Mouse (Mus musculus) gastrocnemius, adult 2 months (tissue): ENCODE results near the gene Cdcp1. TPM values are rescaled to one million over a fixed set of nuclear protein-coding genes. Genes with fewer than 3 reads are reported as not detected.

Source experiments
- DNase-seq: peaks from one replicate; pipeline ENCODE4 v3.0.0; 2022
- H3K27ac ChIP-seq: fragments of 200-600 bp; 2 replicates; pipeline ENCODE4 v1.8.1; 2022; ENCODE audit warnings: mild to moderate bottlenecking
- H3K4me3 ChIP-seq: fragments of 200-600 bp; 2 replicates; pipeline ENCODE4 v1.8.1; 2022; ENCODE audit warnings: mild to moderate bottlenecking, moderate library complexity
- CTCF ChIP-seq: fragments of 200-600 bp; IDR thresholded peaks from 2 replicates; pipeline ENCODE4 v1.8.1; 2022; ENCODE audit warnings: antibody characterized with exemption, mild to moderate bottlenecking, moderate library complexity
- intact Hi-C: fragments of 180-260 bp; cut with DNase I; formaldehyde crosslinking; loops from one replicate; pipeline ENCODE4 v1.15.1; 2025
- total RNA-seq, 2 experiments: library from RNA; stranded (reverse); gene quantifications; 2 replicates each; pipeline ENCODE4 v1.2.3; 2021

Cdcp1 gene
- total RNA-seq, 2 experiments from 2014 or later = not detected

DNA sequence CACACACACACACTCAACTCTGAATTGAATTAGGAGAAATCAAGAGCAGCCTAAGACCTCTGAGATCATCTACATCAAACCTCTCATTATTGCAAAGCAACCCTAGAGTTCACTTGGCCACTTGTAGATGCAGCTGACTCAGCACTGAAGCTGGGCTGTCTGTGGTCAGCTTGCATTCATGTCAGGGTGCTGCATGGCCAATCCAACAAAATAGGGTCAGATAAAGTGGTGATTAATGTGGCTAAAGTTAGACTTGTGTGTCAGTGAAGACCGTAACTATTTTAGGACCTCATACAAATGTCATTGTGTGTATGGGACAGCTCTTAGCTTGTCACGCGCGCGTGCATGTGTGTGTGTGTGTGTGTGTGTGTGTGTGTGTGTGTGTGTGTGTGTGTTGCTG, 28.2 kb downstream of the Cdcp1 start:
- intact Hi-C loops = no loop called here
- DNase-seq = no peak
- Histone ChIP-seq H3K4me3 (no peak overlapping the region), H3K27ac (no peak overlapping the region)
- no peak for TF ChIP-seq CTCF

DNA sequence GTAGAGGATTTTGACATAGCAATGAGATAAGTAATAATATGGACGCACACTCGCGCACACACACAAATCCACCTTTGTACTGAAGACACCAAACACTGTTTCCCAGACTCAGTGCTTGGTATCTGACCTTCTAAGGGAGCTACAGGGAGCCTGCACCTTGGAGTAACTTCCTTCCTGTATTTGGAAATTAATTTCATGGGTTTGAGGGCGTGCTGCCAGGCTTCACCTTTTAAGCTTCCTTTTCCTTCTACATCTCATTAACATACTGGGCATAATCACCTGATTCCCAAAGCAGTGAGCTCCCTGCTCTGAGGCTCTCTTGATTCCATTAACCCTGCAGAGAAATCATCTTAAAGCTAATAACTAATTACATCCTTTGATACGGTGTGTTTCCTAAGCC, 29.7 kb downstream of the Cdcp1 start:
- H3K4me3 ChIP-seq = no peak overlapping the region
- no peak for TF ChIP-seq CTCF
- H3K27ac ChIP-seq = no peak overlapping the region
- no peak for DNase-seq
- intact Hi-C loops = no loop called here

GRCm38 (mm10) chr9:123185546-123185945, 30.3 kb downstream of the Cdcp1 start:
- intact Hi-C loops = no loop called here
- no peak for TF ChIP-seq CTCF
- Histone ChIP-seq H3K27ac (no peak overlapping the region), H3K4me3 (no peak overlapping the region)
- no peak for DNase-seq

GRCm38 (mm10) chr9:123183226-123183625, 32.6 kb downstream of the Cdcp1 start:
- H3K4me3 ChIP-seq = no peak overlapping the region
- no peak for TF ChIP-seq CTCF
- intact Hi-C loops = no loop called here
- no peak overlapping the region for H3K27ac ChIP-seq
- no peak for DNase-seq

- intact Hi-C loops = no loop called here
- Histone ChIP-seq H3K4me3 (no peak overlapping the region), H3K27ac (no peak overlapping the region)
- no peak for TF ChIP-seq CTCF
- no peak for DNase-seq
Measured at GRCm38 (mm10) chr9:123180003-123180402, 35.8 kb downstream of the Cdcp1 start.

DNA sequence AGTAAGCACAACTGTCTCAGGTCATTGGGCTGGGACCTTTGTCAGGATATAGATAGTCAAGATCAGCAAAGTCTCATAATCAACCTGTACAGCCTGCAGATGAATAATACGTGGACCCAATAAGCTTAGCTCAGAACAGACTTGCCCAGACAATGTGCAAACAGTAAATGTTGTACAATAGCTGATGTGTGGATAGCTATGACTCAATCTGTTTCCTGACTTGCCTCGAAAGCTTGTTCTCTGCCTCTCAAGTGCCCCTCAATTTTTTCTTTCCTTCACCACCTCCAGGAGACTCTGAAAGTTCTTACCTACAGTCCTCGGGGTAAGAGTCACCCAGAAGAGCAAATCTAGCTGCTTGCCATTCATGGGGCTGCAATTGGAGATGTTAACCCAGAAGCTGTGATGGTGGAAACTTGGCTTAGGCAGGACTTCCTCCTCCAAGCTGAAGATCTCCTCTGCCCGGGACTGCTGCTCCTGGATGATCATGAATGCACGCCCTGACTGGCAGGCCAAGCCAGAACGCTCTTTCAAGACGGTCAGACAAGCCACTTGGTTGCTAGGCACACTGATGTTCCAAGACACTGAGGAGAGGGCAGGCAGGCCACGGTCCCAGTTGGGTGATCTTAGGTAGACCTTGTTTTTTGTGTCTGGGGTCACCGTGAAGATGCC, 38.3 kb downstream of the Cdcp1 start:
- Histone ChIP-seq H3K4me3 (no peak overlapping the region), H3K27ac (no peak overlapping the region)
- intact Hi-C loops = no loop called here
- no peak for TF ChIP-seq CTCF
- no peak for DNase-seq

- DNase-seq = no peak
- intact Hi-C loops = no loop called here
- no peak for TF ChIP-seq CTCF
Measured at GRCm38 (mm10) chr9:123174356-123174755, 41.5 kb downstream of the Cdcp1 start.

DNA sequence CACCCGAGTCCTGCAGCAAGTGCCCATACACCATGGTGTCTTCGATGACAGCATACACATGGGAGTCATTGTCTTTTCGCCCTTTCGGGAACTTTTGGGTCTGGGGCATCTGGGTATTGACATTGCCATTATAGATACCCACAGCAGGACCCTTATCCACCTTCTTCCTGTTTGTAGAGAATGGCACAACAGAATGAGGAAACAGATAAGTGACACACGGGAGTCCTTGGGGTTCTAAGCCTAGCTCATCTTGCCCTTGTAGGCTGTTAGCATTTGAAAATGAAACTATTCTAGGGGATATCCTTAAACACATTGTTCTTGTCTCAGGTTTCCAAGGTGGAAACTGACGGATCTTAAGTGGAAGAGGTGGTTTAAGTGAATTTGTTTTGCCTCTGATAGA, 42.1 kb downstream of the Cdcp1 start:
- TF ChIP-seq CTCF = no peak
- no peak overlapping the region for H3K4me3 ChIP-seq
- no peak for DNase-seq
- no peak overlapping the region for H3K27ac ChIP-seq
- intact Hi-C loops = no loop called here

More at GRCm38 (mm10) chr9:123174356-123174755, 41.5 kb downstream of the Cdcp1 start:
- Histone ChIP-seq H3K4me3 (no peak overlapping the region), H3K27ac (no peak overlapping the region)

DNA sequence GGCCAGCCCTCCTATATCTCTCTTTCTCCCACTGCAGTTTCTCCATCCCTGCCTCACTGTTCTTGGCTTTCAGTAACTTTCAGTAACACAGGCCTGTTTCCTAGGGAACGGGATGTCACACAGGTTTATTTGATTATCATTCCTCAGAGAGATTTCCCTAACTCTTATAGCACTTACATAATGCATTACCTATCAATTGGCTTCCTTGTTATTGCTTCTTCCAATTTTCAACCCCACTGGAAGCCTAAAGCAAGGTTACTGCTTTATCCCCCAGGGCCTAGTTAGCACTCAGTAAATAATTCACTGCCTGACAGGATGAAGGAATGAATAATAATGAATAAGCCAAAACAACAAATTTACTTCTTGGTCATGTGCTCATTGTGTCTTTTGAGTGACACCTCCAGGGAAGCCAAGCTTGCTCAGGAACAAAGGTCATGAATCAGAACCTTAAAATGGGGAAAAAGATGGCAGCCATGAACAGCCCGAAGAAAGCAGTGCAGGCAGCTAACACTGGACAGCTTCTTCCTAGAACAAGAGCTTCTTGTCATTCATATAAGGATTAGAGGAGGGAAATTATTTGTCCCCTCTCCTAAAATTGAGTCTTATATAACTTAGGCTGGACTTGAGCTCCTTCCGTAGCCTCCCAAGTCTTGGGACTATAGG, 49.9 kb downstream of the Cdcp1 start:
- DNase-seq = no peak
- no peak for TF ChIP-seq CTCF
- Histone ChIP-seq H3K27ac (no peak overlapping the region), H3K4me3 (no peak overlapping the region)
- intact Hi-C loops = no loop called here

DNA sequence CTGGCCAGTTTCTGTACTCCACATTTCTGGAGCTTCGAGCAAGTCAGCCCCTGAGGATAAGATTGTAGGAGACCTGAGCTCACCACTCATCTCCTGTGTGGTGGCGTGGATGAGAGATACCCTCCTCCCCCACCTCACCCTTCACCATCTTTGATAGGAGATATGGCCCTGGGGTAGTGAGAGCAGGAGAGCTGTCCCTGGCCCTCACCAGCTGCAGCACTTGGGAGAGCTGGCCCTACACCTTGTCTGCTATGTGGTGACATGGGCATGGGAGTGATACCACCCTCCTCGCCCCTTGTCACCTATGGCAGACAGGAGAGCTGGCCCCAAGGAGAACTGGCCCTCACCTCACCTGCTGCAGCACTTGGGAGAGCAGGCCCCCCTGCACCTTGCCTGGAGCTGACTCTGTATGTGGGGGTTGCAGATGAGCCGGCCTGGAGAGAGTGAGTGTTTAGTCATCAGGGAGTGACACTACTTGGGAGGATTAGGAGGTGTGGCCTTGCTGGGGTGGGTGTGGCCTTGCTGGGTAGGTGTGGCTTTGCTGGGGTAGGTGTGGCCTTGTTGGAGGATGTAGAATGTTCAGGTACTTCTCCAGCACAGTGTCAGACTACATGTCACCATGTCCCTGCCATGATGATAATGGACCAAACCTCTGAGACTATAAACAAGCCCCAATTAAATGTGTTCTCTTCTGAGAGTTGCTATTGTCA, 52.7 kb downstream of the Cdcp1 start:
- no peak for TF ChIP-seq CTCF
- H3K27ac ChIP-seq = no peak overlapping the region
- no peak overlapping the region for H3K4me3 ChIP-seq
- intact Hi-C loops = no loop called here
- DNase-seq = no peak

GRCm38 (mm10) chr9:123161792-123162191, 54.0 kb downstream of the Cdcp1 start:
- DNase-seq = no peak
- intact Hi-C loops = no loop called here
- no peak overlapping the region for H3K4me3 ChIP-seq
- no peak for TF ChIP-seq CTCF
- H3K27ac ChIP-seq = no peak overlapping the region

DNA sequence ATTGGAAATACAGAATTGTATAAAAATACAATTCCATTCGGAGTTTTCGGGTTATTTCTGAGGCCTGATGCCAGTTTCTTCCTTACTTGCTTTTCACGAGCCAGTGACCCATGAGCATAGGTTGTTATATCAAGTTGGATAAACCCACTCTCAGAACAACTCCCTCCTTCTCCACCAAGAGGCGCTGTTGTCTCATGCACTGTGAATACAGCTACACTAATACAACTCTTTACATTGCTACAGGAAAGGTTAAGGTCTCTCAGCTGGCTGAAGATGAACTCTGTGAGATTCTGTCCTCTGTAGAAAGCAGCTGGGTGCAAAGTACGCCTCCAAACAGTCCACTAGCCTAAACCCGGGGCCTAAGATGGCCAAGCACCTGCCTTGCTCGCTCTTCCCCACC, 56.5 kb downstream of the Cdcp1 start:
- intact Hi-C loops = loop anchor here (1.0 kb wide), 1 partner anchor 94 kb away; no protein-coding TSS in a partner anchor
- TF ChIP-seq CTCF = peak; percentile 82
- Histone ChIP-seq H3K4me3 (no peak overlapping the region), H3K27ac (no peak overlapping the region)
- peak; percentile 44 for DNase-seq

GRCm38 (mm10) chr9:123158125-123158836, 57.6 kb downstream of the Cdcp1 start:
- Histone ChIP-seq H3K4me3 (peak overlapping the region; percentile 19; the same call in 1 of the 2 replicates), H3K27ac (peak overlapping the region; percentile 54)
- no peak for DNase-seq
- intact Hi-C loops = no loop called here
- TF ChIP-seq CTCF = peak; percentile 54
